Mouse (Mus musculus) testis, adult 2 months (tissue): ENCODE data around the gene Ankrd49.

Experiments
- CTCF ChIP-seq: fragments of 200-500 bp; IDR thresholded peaks from 2 replicates; pipeline ENCODE4 v1.5.1; 2012; ENCODE audit warnings: low read depth, mild to moderate bottlenecking, inconsistent platforms, low read length, moderate library complexity; ENCODE audit not compliant: control insufficient read depth, insufficient read depth, insufficient replicate concordance
- POLR2A ChIP-seq: fragments of 200-500 bp; IDR thresholded peaks from 2 replicates; pipeline ENCODE4 v1.6.1; 2012; ENCODE audit warnings: low read depth, mild to moderate bottlenecking, inconsistent platforms, low read length, moderate library complexity; ENCODE audit not compliant: control insufficient read depth

DNA sequence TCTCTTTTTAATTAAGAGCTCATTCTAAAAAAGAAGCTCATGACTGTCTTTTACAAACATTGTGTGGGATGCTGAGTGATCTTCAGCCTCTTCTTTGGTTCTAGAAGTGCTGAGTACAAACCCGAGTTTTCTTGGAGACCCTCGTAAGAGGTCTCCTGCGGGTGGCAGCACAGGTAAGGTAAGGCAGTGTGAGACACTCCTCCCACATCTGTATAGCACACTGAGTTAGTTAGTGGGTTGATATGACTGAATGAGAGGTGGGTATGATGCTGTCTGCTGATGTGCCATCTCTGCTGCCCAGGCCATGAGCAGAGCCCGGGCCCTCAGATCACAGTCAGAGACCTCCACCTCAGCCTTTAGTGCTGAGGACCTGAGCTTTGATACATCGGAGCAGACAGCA, 40.2 kb upstream of the Ankrd49 start:
- TF ChIP-seq CTCF: no peak
- no peak for TF ChIP-seq POLR2A
